Mouse (Mus musculus): Measurements from ENCODE around the gene Chrm4.

Gene Chrm4

GRCm38 (mm10) chr2:91926949-91927348 is at the start of gene Chrm4:
Gene Chrm4, plus strand, starts transcription at chr2:91927249.
- in situ Hi-C loops (cut with MboI, MseI) = loop anchor here (5.0 kb wide), 1 partner anchor 145 kb away; no protein-coding TSS in a partner anchor

GRCm38 (mm10) chr2:91878387-91879180 is 48.5 kb upstream of the Chrm4 start:
- in situ Hi-C loops (cut with MboI, MseI) = no loop called here

- in situ Hi-C loops (cut with MboI, MseI) = no loop called here
Observed at GRCm38 (mm10) chr2:91883961-91884360, 43.1 kb upstream of the Chrm4 start.

GRCm38 (mm10) chr2:91884616-91885015 is 42.4 kb upstream of the Chrm4 start:
- in situ Hi-C loops (cut with MboI, MseI) = no loop called here

GRCm38 (mm10) chr2:91894716-91895115 is 32.3 kb upstream of the Chrm4 start:
- in situ Hi-C loops (cut with MboI, MseI) = no loop called here

GRCm38 (mm10) chr2:91895401-91895800 is 31.6 kb upstream of the Chrm4 start:
- in situ Hi-C loops (cut with MboI, MseI) = no loop called here

GRCm38 (mm10) chr2:91897968-91898367 is 29.1 kb upstream of the Chrm4 start:
- in situ Hi-C loops (cut with MboI, MseI) = no loop called here

GRCm38 (mm10) chr2:91899141-91899540 is 27.9 kb upstream of the Chrm4 start:
- in situ Hi-C loops (cut with MboI, MseI) = no loop called here

GRCm38 (mm10) chr2:91900431-91900830 is 26.6 kb upstream of the Chrm4 start:
- in situ Hi-C loops (cut with MboI, MseI) = no loop called here

- in situ Hi-C loops (cut with MboI, MseI) = no loop called here
Observed at GRCm38 (mm10) chr2:91902336-91902735, 24.7 kb upstream of the Chrm4 start.

- in situ Hi-C loops (cut with MboI, MseI) = no loop called here
Observed at GRCm38 (mm10) chr2:91903171-91903925, 23.7 kb upstream of the Chrm4 start.

- in situ Hi-C loops (cut with MboI, MseI) = no loop called here
Observed at GRCm38 (mm10) chr2:91904618-91905307, 22.3 kb upstream of the Chrm4 start.

- in situ Hi-C loops (cut with MboI, MseI) = no loop called here
Observed at GRCm38 (mm10) chr2:91906141-91906540, 20.9 kb upstream of the Chrm4 start.

GRCm38 (mm10) chr2:91912616-91913015 is 14.4 kb upstream of the Chrm4 start:
- in situ Hi-C loops (cut with MboI, MseI) = no loop called here

- in situ Hi-C loops (cut with MboI, MseI) = no loop called here
Observed at GRCm38 (mm10) chr2:91913328-91914110, 13.5 kb upstream of the Chrm4 start.

- in situ Hi-C loops (cut with MboI, MseI) = no loop called here
Observed at GRCm38 (mm10) chr2:91916346-91916977, 10.6 kb upstream of the Chrm4 start.

GRCm38 (mm10) chr2:91917096-91917495 is 10.0 kb upstream of the Chrm4 start:
- in situ Hi-C loops (cut with MboI, MseI) = no loop called here

- in situ Hi-C loops (cut with MboI, MseI) = no loop called here
Observed at GRCm38 (mm10) chr2:91920130-91920529, 6.9 kb upstream of the Chrm4 start.

GRCm38 (mm10) chr2:91921181-91921789 is 5.8 kb upstream of the Chrm4 start:
- in situ Hi-C loops (cut with MboI, MseI) = no loop called here

- in situ Hi-C loops (cut with MboI, MseI) = no loop called here
Observed at GRCm38 (mm10) chr2:91921790-91922570, 5.1 kb upstream of the Chrm4 start.

Data from regulatory T cell (primary cell).